Mouse (Mus musculus) lung, postnatal 0 days (tissue): ENCODE measurements around the gene Hcn1.

ENCODE experiments used
- CTCF ChIP-seq: IDR thresholded peaks from 2 replicates; pipeline ENCODE4 v1.5.1; 2016; ENCODE audit warnings: antibody characterized with exemption, mild to moderate bottlenecking
- EP300 ChIP-seq: IDR thresholded peaks from 2 replicates; pipeline ENCODE4 v1.6.1; 2016; ENCODE audit warnings: antibody characterized with exemption, mild to moderate bottlenecking, control low read depth

DNA sequence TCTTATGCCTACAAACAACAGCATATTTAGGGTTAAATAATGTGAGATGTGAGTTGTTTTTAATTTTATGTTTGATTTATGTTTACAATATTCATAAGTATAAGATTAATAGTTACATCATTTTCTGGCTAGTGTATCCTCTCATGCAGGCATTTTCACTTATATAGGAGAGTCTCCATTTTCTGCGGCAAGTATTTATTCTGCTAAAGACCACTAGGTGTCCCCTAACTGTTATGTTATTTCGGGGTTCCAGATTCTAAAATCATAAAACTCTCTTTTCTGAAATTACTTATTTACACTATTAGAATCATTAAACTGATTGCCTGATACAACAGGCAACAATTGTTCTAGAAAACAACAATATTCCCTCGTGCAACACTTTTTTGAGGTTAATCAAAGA is 60.5 kb downstream of the Hcn1 start:
- TF ChIP-seq CTCF (peak; percentile 33), EP300 (no peak)
